Mouse (Mus musculus): Measurements from ENCODE around the gene Tut1. TPM values are rescaled to one million over a fixed set of nuclear protein-coding genes. Genes with fewer than 3 reads are reported as not detected.

The Tut1 gene
- 19.9 and 25.9 TPM in 2 replicates for total RNA-seq (2017)

DNA sequence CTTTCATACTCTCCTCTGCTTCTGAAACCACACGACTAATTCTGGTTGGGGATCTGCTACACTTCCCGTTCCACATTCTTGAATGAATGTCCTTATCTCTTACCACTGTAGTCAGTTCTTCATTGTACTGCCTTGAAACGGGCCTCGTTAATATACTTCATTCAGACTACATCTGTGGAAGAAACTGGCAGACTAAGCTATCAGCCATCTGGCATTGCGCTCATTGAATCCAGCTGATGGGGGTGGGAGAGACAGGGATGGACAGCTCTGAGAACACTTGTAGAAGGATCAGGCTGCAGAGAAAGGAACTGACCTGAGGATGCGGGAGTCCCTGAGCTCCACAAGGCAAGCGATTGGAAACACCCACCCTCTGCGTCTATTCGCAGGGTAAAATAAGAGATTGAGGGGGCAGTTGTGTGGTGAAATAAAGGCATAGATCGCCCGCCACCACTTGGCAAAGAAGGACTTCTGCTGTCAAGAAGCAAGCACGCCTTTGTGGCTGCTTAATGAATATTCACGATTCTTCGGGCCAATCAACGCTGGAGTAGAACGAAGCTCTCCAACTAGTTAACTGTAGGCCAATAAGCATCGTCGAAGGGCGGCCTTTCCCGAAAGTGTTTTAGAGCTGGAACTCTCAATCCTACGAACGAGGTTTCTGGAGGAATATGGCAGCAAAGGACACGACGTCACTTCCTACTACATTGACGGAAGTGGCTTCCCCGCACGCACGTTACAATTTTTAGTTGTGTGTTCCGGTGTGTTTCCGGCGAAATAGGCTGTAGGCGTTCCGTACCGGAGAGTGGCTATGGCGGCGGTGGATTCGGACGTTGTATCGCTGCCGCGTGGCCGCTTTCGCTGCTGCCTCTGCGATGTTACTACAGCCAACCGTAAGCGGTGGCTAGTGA is at the start of gene Tut1:
Tut1 (plus strand) TSS at position 713 of the 905 bp plus-strand sequence.
- ATAC-seq (replicated peaks; ENCODE audit: low read depth, poor library complexity, severe bottlenecking) = peak; percentile 95

DNA sequence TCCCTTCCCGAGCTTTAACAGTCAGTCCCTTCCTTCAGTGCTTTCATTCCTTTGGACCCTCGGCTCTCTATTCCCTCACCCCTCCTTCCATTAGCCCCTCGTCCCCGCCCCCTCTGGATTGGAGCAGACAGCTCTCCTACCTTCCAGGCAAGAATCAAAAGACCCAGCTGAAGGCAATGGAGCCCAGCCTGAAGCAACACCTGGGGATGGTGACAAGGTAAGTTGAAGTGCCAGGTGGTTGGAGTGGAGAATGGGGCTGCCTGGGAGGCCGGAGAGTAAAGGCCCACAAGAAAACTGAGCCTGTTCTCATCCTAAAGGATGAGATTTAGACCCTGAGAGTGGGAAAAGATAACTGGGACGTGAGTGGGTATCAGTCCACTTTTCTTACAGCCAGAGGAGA is 45.1 kb upstream of the Tut1 start:
- no peak for ATAC-seq (replicated peaks; ENCODE audit: low read depth, poor library complexity, severe bottlenecking)

DNA sequence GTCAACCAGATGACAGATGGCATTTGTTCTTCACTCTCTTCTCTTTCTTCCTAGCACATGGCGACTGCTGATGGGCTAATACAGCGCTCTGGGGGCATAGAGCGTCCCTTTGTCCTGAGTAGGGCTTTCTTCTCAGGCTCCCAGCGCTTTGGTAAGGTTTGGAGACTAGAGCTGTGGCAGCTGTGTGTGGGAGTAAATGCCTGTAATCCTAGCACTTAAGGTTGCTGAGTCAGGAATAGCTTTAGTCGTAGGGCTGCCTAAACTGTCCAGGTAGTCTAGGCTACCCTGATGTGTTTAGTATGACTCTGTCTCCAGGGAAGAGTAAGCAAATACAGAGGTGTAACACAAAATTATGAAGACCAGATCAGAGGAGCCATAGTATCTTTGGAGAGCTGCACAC is 41.8 kb upstream of the Tut1 start:
- ATAC-seq (replicated peaks; ENCODE audit: low read depth, poor library complexity, severe bottlenecking) = no peak

DNA sequence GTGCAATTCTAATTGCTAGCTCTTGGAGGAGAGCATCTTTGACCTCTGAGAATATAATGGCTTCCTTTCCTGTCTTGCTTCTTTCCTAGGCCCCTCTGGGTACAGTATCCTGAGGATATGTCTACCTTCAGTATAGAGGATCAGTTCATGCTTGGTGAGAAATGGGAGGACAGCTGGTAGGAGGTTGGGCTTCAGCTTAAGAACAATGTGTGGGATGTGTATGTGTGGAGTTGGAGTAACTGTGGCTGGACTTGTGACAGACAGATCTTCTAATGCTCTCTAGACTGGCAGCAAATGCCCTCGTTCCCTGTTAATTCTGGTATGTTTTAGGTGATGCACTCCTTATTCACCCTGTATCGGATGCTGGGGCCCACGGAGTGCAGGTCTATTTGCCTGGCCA is 39.4 kb upstream of the Tut1 start:
- ATAC-seq (replicated peaks; ENCODE audit: low read depth, poor library complexity, severe bottlenecking) = no peak

DNA sequence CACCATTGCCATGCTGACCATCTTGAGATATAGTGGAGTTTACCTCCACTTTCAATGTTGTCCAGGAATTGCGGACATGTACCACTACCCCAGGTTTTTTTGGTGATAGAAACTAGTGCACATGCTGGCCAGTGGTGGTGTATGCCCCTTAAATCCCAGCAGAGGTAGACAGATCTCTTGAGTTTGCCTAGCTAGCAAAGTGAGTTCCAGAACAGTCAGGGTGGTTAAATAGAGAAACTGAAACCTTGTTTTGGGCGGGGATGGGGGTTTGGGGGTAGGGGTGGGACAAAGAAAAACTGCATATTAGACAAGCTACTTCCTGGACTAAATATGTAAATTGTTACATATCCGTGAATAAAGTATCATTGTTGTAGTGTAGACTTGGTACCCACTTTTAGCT is 34.6 kb upstream of the Tut1 start:
- no peak for ATAC-seq (replicated peaks; ENCODE audit: low read depth, poor library complexity, severe bottlenecking)

DNA sequence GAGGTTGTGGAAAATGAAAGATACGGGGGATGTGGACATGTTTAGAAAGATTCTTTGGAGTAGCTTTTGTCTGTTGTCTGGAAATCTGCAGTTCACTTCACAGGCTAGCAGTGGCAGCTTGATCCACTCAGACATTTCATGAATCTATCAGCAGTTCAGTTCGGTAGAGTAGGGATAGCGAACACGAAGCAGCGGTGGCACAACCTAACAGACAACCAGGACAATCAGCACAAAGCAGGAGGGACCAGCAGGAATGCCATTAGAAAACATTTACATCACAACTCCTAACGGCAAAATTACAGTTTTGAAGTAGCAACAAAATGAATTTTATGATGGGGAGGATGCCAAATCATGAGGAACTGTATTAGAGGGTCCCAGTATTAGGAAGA is 34.0 kb upstream of the Tut1 start:
- ATAC-seq (replicated peaks; ENCODE audit: low read depth, poor library complexity, severe bottlenecking) = no peak

DNA sequence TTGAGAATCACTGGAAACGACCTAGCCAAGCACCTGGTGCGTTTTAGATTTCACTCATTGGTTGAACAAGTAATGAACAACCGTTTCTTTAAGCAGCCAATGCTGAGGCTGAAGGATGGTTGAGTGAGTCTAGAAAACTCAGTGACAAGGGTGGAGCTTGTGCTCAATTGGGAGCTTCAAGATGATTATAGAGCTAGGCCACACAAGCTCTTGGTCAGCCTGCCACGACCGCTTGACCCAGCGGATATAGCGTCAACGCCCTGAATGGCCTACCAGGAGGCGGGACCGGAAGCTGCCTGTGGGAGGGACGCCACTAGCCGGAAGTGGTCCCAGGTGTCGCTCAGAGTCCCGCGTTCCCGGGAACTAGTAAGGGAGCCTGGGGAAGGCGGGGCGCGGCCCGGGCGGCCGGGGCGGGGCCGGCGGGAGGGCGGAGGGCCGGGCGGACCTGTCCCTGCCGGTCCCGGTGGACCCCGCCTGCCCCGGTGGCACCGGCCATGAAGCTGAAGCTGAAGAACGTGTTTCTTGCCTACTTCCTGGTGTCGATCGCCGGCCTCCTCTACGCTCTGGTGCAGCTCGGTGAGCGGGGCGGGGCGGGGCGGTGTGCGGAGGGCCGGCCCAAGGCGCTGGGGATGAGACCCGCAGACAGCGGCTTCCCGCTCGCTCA is 33.4 kb upstream of the Tut1 start, which contains the start of gene B3gat3:
B3gat3 (plus strand) TSS at position 302 of the 664 bp plus-strand sequence.
- ATAC-seq (replicated peaks; ENCODE audit: low read depth, poor library complexity, severe bottlenecking) = peak; percentile 86

DNA sequence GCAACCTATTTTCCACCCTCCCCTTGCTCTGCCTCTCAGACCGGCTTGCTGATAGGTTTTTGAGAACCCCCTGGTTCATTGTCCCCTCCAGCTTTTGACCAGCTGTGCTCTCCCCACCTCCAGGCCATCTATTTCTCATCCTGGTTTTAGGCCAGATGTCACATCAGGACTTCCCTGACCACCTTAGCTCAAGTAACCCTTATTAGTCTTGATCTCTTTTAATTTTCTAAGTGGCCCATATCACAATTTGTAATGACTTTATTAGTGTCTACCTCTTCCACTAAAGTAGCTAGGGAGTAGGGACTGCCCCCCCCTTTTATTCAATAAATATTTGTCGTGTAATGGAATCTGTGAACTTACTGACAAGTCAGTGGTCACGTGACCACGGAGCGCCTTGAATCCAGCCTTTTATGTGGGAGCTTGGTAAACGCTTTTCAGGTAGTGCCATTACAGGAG is 32.8 kb upstream of the Tut1 start:
- ATAC-seq (replicated peaks; ENCODE audit: low read depth, poor library complexity, severe bottlenecking) = 0 out of 2 replicates have a peak, but pooled peaks have one; percentile 24

DNA sequence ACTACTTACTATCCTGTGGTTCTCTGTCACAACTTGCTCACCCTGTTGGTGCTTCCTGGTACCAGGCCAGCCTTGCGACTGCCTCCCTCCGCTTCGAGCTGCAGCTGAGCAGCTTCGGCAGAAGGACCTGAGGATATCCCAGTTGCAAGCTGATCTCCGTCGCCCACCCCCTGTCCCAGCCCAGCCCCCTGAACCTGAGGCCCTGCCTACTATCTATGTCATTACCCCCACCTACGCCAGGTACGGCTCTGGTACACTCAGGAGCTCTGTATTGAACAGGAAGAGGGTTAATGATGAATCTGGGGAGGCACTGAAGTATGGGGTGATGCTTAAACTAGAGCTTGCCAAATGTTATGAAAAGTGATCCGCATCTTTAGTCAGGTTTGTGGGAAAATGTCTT is 31.9 kb upstream of the Tut1 start:
- ATAC-seq (replicated peaks; ENCODE audit: low read depth, poor library complexity, severe bottlenecking) = no peak

DNA sequence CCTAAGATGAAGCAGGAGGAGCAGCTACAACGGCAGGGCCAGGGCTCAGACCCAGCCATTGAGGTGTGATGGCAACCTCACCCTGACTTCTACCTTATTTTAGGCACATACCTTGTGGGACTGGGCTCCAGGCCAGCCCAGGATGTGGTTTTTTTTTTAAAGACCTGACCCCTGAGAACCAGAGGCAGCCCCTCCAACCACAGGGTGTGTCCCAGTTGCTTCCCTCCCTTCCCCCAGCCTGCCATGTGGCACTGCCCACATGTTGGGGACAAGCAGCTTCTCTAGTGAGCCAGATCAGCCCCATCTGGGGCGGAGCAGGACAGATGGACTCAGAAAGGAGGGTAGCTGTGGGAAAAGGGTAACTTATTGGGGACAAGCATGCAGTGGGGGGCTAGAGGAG is 26.9 kb upstream of the Tut1 start:
- no peak for ATAC-seq (replicated peaks; ENCODE audit: low read depth, poor library complexity, severe bottlenecking)

DNA sequence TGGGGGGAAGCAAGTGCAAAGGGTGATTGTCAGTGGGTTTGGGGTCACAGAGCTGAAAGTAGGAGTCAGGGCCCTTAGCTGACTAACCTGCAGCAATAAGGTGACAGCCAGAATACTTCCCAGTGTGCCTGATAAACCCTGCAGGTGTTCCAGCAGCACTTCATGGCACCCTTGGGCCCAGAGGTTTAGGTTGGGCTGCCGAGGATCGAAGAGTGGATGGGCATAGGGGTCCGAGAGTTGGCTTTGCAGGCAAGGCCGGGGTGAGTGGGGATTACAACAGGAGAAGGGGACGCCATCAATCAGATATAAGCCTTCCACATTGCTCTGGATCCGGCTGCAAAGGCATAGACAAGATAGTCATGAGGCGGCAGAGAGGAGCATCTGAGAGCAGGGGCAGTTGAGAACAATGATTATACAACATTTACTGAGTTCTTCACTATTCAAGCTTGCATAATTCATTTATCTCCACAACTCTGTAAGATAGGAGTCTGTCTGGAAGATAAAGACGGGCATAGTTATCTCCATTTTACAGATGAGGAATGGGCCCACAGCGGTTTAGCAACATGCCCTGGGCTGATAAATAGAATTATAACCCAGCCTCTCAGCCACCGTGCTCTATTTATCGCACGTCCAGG is 25.6 kb upstream of the Tut1 start:
- ATAC-seq (replicated peaks; ENCODE audit: low read depth, poor library complexity, severe bottlenecking) = peak; percentile 15; the same call in 1 of the 2 replicates

DNA sequence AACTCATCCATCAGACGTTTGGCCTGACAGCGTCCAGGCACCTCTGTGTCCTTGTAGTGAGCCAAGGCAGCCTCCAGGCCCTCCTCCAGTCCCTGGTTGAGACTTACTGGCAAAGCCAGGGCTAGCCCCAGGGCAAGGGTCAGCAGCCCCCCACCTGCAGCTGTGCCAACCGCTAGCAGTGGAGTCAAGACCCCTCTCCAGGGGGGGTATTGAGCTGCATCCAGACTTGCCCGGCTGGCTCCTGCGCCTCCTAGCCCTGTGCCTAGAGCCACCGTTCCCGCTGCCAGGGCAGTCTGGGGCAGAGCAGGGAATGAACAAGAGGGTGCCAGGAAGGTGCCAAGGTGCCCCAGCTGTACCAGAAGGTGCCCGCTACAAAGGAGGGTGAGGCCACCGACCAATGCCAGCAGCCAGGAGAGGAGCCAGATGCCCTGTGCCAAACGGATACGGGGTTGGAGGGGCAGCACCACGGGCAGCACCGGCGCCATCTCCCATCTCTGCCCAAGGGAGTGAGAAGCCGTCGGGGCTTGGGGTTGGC is 24.9 kb upstream of the Tut1 start:
- ATAC-seq (replicated peaks; ENCODE audit: low read depth, poor library complexity, severe bottlenecking) = peak; percentile 33

DNA sequence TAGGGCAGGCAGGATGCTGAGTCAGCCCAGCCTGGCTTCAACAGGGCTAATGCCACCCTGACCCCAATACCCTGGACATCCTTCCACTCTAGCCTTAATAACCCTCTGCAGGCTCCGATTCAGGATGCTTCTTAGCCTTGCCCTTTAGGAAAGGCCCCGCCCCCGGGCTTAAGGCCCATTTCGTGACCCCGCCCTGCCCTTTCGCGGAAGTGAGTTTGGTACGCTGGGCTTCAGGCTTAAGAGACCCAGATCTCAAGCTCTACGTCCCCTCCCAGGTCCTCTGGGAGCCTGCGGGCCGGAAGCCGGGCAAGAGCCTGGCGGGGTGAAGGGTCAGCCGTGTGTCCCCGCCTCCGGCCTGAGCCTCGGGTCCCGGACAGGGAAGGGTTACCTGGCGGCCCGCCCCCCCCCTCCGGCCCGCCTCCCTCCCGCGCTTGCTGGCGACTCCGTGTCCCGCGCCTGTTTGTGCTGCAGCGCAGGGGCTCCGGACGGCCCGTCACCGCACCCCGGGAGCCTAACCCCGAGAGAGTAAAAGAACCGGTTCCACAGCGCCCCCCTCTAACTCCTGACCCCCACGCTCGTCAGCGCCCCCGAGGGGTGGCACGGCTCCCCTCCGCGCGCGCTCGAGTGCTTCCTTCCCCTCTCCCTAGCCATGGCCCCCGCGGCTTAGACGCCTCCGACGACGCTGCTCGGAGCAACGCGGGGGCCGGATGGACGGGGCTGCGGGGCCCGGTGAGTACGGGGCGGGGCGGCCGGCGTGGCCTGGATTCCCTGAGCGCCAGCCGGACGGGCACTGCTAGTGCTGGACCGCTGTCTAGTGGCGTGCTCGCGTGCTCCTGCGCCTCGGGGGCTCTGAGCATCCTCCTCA is 24.2 kb upstream of the Tut1 start, which contains the start of the genes Rom1 and Eml3:
Rom1 (minus strand) TSS at position 133 of the 865 bp plus-strand sequence.
Eml3 (plus strand) TSS at position 329 of the 865 bp plus-strand sequence.
- peak; percentile 72 for ATAC-seq (replicated peaks; ENCODE audit: low read depth, poor library complexity, severe bottlenecking)

DNA sequence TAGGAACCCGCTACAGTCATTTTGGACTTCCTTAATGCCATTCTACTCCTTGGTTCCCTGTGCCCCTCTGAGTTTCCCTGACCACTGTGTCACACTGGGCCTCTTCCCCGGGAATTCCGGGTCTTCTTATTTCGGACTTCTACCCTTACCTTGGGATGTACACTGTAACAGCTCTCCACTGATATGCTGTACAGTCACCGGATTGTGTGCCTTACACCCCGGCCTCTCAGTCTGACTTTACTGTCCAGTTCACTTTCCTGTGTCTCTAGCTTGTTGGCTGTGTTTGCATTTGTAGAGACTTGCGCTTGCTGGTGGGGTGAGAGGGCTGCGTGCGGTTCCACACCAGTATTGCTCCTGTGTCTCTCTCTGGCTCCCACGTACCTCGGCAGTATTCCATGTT is 23.5 kb upstream of the Tut1 start:
- no peak for ATAC-seq (replicated peaks; ENCODE audit: low read depth, poor library complexity, severe bottlenecking)

DNA sequence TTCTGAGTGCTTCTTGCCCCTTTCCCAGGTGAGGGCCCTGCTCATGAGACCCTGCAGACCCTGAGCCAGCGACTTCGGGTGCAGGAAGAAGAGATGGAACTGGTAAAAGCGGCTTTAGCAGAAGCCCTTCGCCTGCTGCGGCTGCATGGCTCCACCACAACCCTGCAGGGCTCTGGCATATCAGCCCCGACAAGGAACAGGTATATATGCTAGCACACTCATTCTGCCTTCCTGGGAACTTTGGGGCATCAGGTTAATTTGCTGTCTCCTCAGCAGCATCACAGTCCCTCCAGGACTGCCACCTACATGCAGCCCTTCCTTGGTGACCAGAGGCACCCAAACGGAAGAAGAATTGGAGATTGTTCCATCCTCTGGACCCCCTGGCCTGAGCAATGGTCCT is 22.9 kb upstream of the Tut1 start:
- ATAC-seq (replicated peaks; ENCODE audit: low read depth, poor library complexity, severe bottlenecking) = no peak

DNA sequence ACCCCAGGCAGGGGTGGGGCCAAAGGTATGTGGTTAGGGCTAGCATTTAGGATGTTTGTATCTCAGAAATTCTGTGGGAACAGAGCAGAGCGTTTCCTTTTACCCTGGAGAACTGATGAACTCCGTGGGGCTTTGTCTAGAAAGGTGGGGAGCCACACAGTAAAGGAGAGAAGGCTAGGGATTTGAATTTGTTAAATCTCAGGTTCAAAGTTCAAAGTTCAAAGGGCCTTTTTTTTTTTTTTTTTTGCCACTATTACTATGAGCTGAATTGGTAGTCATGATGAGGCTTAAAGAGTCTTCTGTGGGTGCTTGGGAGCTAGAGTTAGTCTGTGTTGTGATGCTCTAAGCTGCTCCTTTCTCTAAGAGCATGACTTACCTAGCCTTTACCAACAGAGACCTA is 16.9 kb upstream of the Tut1 start:
- no peak for ATAC-seq (replicated peaks; ENCODE audit: low read depth, poor library complexity, severe bottlenecking)

DNA sequence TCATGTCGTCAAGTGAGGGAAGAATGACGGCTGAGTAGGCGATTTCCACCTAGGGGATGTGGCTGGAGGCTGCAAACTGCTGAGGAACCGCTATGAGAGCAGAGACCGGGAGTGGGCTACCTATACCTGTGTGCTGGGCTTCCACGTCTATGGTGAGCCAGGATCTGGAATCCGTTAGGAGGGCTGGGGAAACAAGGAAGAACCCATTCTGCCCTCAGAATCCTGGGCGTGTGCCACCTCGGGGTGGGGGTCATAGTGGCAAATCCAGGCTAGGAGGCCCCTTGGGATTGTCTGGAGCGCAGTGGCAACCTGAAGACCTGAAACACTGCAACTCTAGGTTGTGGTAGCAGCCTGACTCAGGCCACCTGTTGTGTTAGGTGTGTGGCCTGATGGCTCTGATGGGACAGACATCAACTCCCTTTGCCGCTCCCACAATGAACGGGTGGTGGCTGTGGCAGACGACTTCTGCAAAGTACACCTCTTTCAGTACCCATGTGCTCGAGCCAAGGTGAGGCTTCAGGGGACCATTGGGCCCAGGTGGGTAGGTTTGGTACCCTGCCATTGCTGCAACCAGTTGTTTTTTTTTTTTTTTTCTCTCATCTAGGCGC is 13.0 kb upstream of the Tut1 start:
- no peak for ATAC-seq (replicated peaks; ENCODE audit: low read depth, poor library complexity, severe bottlenecking)

DNA sequence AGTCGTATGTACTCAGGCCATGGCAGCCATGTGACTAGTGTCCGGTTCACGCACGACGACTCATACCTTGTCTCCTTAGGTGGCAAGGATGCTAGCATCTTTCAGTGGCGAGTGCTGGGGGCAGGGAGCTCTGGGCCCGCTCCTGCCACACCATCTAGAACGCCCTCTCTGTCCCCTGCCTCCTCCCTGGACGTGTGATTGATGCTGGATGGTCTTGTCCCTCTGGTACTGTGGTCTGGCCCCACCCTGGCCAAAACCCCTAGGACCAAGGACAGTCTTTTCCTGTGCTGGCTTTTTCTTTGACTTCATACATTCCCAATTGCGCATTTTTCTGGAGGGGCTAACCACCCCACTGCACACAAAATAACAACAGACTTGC is 12.5 kb upstream of the Tut1 start:
- ATAC-seq (replicated peaks; ENCODE audit: low read depth, poor library complexity, severe bottlenecking) = no peak

Data from common myeloid progenitor, adult 5-6 weeks (primary cell).